Mouse (Mus musculus) G1E (cell line): ENCODE data around the gene Gm49337. TPM values are rescaled to one million over a fixed set of nuclear protein-coding genes. Genes with fewer than 3 reads are reported as not detected.

Source experiments
- ATAC-seq: 2 replicates; pipeline ENCODE4 v1.8.0; 2016; ENCODE audit warnings: mild to moderate bottlenecking; ENCODE audit not compliant: insufficient number of reproducible peaks, poor library complexity, low FRiP score, severe bottlenecking; ENCODE audit errors: extremely low read depth
- DNase-seq: peaks from one replicate; pipeline ENCODE4 v3.0.0; 2012; ENCODE audit warnings: low spot score
- H3K27me3 ChIP-seq: 2 replicates; pipeline ENCODE4 v1.6.1; 2012; ENCODE audit warnings: mild to moderate bottlenecking, low read length, inconsistent platforms; ENCODE audit not compliant: insufficient read depth
- H3K36me3 ChIP-seq: replicated peaks from 2 replicates; pipeline ENCODE3; 2012; ENCODE audit warnings: mild to moderate bottlenecking, inconsistent platforms
- H3K4me1 ChIP-seq: 2 replicates; pipeline ENCODE4 v1.6.1; 2012; ENCODE audit warnings: low read depth, low read length, inconsistent platforms, mixed read lengths; ENCODE audit not compliant: insufficient read depth
- H3K4me3 ChIP-seq: 2 replicates; pipeline ENCODE4 v1.5.1; 2012; ENCODE audit warnings: low read depth, mild to moderate bottlenecking, inconsistent platforms, low read length, moderate library complexity, mixed read lengths
- H3K9me3 ChIP-seq: replicated peaks from 2 replicates; pipeline ENCODE4 v1.6.1; 2012; ENCODE audit warnings: inconsistent platforms
- CTCF ChIP-seq: IDR thresholded peaks from 2 replicates; pipeline ENCODE4 v1.5.1; 2012; ENCODE audit warnings: low read depth, low read length, inconsistent platforms, mixed read lengths
- GATA1 ChIP-seq: IDR thresholded peaks from 2 replicates; pipeline ENCODE4 v1.6.1; 2012; ENCODE audit warnings: borderline replicate concordance, low read length, inconsistent platforms, mixed read lengths
- GATA2 ChIP-seq: IDR thresholded peaks from 2 replicates; pipeline ENCODE4 v1.6.1; 2012; ENCODE audit warnings: low read depth, low read length, inconsistent platforms, borderline replicate concordance
- POLR2AphosphoS5 ChIP-seq: IDR thresholded peaks from 2 replicates; pipeline ENCODE4 v1.6.1; 2012; ENCODE audit warnings: low read depth, low read length, inconsistent platforms; ENCODE audit not compliant: insufficient replicate concordance
- TAL1 ChIP-seq: conservative IDR thresholded peaks from 2 replicates; pipeline ENCODE4 v1.6.1; 2012; ENCODE audit warnings: low read depth, low read length, inconsistent platforms, mixed read lengths
- polyA plus RNA-seq: library from polyadenylated mRNA; stranded (reverse); fragments of >175 nt; gene quantifications from 2 replicates; pipeline ENCODE4 v1.2.3, GENCODE M21; 2012
- total RNA-seq, 2 experiments: library from RNA; stranded (forward) in 1 of 2; stranded (reverse) in 1 of 2; fragments of 200-1000 nt in 1 of 2; fragments of >200 nt in 1 of 2; fragmentation: Nextera tagmentation in 1 of 2; gene quantifications; 2 replicates each; pipeline ENCODE4 v1.2.3; 2014 to 2017

Gm49337 gene
- total and polyA plus RNA-seq, 3 experiments = not detected

GRCm38 (mm10) chr4:116143891-116144717, 29.1 kb upstream of the Gm49337 start:
- Histone ChIP-seq H3K4me1 (peaks cover 24% of the 10 kb centered on the region), H3K9me3 (peaks cover 5% of the 10 kb centered on the region), H3K27me3 (peaks cover 39% of the 10 kb centered on the region), H3K36me3 (peaks cover 8% of the 10 kb centered on the region), H3K4me3 (peak overlapping the region; percentile 72)
- no peak for TF ChIP-seq CTCF
- no peak for TF ChIP-seq GATA2
- TF ChIP-seq POLR2AphosphoS5 = no peak
- TF ChIP-seq GATA1 = no peak
- no peak for TF ChIP-seq TAL1
- DNase-seq = peak; percentile 44
- ATAC-seq = no peak

GRCm38 (mm10) chr4:116149812-116150155, 23.4 kb upstream of the Gm49337 start:
- Histone ChIP-seq H3K4me3 (peak overlapping the region; percentile 85), H3K4me1 (peaks cover 36% of the 10 kb centered on the region), H3K27me3 (peaks cover 3% of the 10 kb centered on the region), H3K9me3 (peaks cover 5% of the 10 kb centered on the region), H3K36me3 (peaks cover 36% of the 10 kb centered on the region)
- ATAC-seq = no peak; the same call in 1 of the 2 replicates
- DNase-seq = no peak
- no peak for TF ChIP-seq TAL1
- TF ChIP-seq GATA2 = no peak
- TF ChIP-seq CTCF = no peak
- no peak for TF ChIP-seq GATA1
- TF ChIP-seq POLR2AphosphoS5 = no peak

DNA sequence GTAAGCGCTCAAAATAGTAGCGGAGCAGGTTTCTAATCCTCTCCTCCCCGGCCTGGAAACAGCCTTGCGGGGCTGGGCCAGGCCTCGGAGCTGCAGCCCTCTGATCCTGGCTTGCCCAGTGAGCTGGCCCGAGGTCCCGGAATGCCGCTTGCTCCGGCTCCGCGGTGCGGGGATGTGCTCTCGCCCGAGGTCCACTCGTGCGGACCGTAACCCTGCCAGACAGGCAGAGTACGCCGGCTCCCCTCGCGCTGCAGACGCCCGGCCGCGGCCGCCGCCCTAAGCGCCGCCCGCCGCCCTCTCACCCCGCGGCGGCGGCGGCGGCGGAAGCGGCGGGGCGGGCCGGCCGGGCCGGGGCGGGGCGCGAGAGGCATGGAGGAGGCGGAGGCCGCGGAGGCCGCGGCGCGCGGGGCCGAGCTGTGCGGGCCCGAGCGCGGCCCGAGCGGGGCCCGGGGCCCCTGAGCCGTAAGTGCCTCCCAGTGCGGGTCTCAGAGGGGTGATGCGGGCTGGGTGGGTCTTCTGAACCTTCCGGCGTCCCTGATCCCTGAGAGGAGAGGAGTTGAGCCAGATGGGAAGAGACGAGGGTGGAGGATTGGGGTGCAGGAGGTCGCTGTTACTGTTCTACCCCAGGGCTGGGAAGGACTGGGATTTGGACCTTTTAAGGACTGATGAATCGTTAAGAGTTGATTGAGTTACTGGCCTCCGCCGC, 22.9 kb upstream of the Gm49337 start:
- DNase-seq = peak; percentile 89

DNA sequence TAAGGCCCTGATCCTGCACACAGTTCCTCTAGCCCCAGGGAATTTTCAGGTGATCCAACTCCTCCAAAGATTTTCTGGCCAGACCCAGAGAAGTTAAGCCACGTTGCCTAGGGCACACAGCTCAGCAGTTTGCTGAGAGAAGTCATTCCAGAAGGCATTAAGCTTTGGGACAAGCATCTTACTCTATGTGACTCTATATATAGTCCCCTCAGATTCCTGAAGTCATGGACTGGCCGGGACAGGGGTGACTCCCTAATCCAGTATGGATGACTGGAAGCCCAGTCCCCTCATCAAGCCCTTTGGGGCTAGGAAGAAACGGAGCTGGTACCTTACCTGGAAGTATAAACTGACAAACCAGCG, 22.3 kb upstream of the Gm49337 start:
- H3K36me3 ChIP-seq = peaks cover 46% of the 10 kb centered on the region
- no peaks in the 10 kb centered on the region for H3K27me3 ChIP-seq
- DNase-seq = no peak
- no peak for ATAC-seq
- peaks cover 33% of the 10 kb centered on the region for H3K4me1 ChIP-seq
- H3K4me3 ChIP-seq = peak overlapping the region; percentile 85
- peaks cover 5% of the 10 kb centered on the region for H3K9me3 ChIP-seq
- TF ChIP-seq POLR2AphosphoS5 = no peak
- no peak for TF ChIP-seq GATA2
- TF ChIP-seq CTCF = no peak
- TF ChIP-seq TAL1 = no peak

More for the DNA sequence above, 22.9 kb upstream of the Gm49337 start:
- peaks cover 41% of the 10 kb centered on the region for H3K36me3 ChIP-seq
- no peak for ATAC-seq
- no peak for TF ChIP-seq GATA1
- H3K27me3 ChIP-seq = no peaks in the 10 kb centered on the region
- peaks cover 5% of the 10 kb centered on the region for H3K9me3 ChIP-seq
- peak overlapping the region; percentile 85 for H3K4me3 ChIP-seq
- H3K4me1 ChIP-seq = peaks cover 33% of the 10 kb centered on the region

- Histone ChIP-seq H3K36me3 (peaks cover 50% of the 10 kb centered on the region), H3K4me3 (peak within 1 kb of the TSS; percentile 85), H3K4me1 (peaks cover 33% of the 10 kb centered on the region), H3K27me3 (no peaks in the 10 kb centered on the region), H3K9me3 (peaks cover 5% of the 10 kb centered on the region)
- no peak for TF ChIP-seq GATA1
- no peak for TF ChIP-seq POLR2AphosphoS5
- TF ChIP-seq CTCF = no peak
- no peak for TF ChIP-seq TAL1
- TF ChIP-seq GATA2 = no peak
- ATAC-seq (no peak), DNase-seq (no peak)
These were observed 21.9 kb upstream of the Gm49337 start, which contains the start of gene Lurap1 for GRCm38 (mm10) chr4:116151238-116151637. Gene Lurap1, minus strand, starts transcription at chr4:116151338.

GRCm38 (mm10) chr4:116152702-116153101, 20.5 kb upstream of the Gm49337 start:
- TF ChIP-seq CTCF (no peak), GATA1 (no peak), GATA2 (no peak), POLR2AphosphoS5 (no peak), TAL1 (no peak)
- H3K27me3 ChIP-seq = no peaks in the 10 kb centered on the region
- ATAC-seq = no peak
- no peaks in the 10 kb centered on the region for H3K9me3 ChIP-seq
- DNase-seq = no peak
- H3K4me1 ChIP-seq = peaks cover 33% of the 10 kb centered on the region
- no peak overlapping the region for H3K4me3 ChIP-seq
- H3K36me3 ChIP-seq = peaks cover 63% of the 10 kb centered on the region
